Mouse (Mus musculus) embryonic facial prominence, embryonic 14.5 days (tissue): ENCODE results near the gene Cfd. TPM values are rescaled to one million over a fixed set of nuclear protein-coding genes. Genes with fewer than 3 reads are reported as not detected.

ENCODE experiments used
- ATAC-seq: fragments of 200-750 bp; cut with Nextera tagmentation; 2 replicates; pipeline ENCODE4 v1.8.0; 2017; ENCODE audit warnings: low read depth, moderate number of reproducible peaks, moderate TSS enrichment
- DNase-seq: peaks from one replicate; pipeline ENCODE4 v3.0.0-alpha.2; 2015; ENCODE audit warnings: low spot score
- H3K27ac ChIP-seq: fragments of 300-500 bp; sonication (generic); replicated peaks from 2 replicates; pipeline ENCODE4 v1.5.1; 2014; ENCODE audit warnings: low read depth, mild to moderate bottlenecking, low read length, moderate library complexity
- H3K27me3 ChIP-seq: fragments of 300-500 bp; sonication (generic); replicated peaks from 2 replicates; pipeline ENCODE4 v1.6.1; 2014; ENCODE audit warnings: low read length; ENCODE audit not compliant: control insufficient read depth, insufficient read depth
- H3K36me3 ChIP-seq: fragments of 300-500 bp; sonication (generic); 2 replicates; pipeline ENCODE4 v1.6.1; 2014; ENCODE audit warnings: low read length, mixed read lengths; ENCODE audit not compliant: control insufficient read depth, insufficient read depth
- H3K4me1 ChIP-seq: fragments of 300-500 bp; sonication (generic); 2 replicates; pipeline ENCODE4 v1.6.1; 2014; ENCODE audit warnings: antibody characterized with exemption, low read length; ENCODE audit not compliant: control insufficient read depth, insufficient read depth
- H3K4me2 ChIP-seq: fragments of 300-500 bp; sonication (generic); 2 replicates; pipeline ENCODE4 v1.6.1; 2014; ENCODE audit warnings: low read depth, mild to moderate bottlenecking, low read length, moderate library complexity, mixed read lengths
- H3K4me3 ChIP-seq: fragments of 300-500 bp; sonication (generic); 2 replicates; pipeline ENCODE4 v1.5.1; 2014; ENCODE audit warnings: low read depth, mild to moderate bottlenecking, low read length
- H3K9ac ChIP-seq: fragments of 300-500 bp; sonication (generic); 2 replicates; pipeline ENCODE4 v1.6.1; 2014; ENCODE audit warnings: low read depth, mild to moderate bottlenecking, low read length, moderate library complexity, mixed read lengths
- H3K9me3 ChIP-seq: fragments of 300-500 bp; sonication (generic); 2 replicates; pipeline ENCODE4 v1.6.1; 2016; ENCODE audit warnings: low read length; ENCODE audit not compliant: control insufficient read depth
- WGBS: fragments of 180-500 bp; shearing (Covaris S2); extraction: QIAGEN DNeasy Blood & Tissue Kit; methylation state at CpG from one replicate; pipeline ENCODE4 v1.1.7; 2014; 5-methylcytosine and 5-hydroxymethylcytosine counted together
- polyA plus RNA-seq: library from polyadenylated mRNA; unstranded; fragments of >200 nt; fragmentation: Nextera tagmentation; extraction: Ambion mirVana; gene quantifications from 2 replicates; pipeline ENCODE4 v1.2.1, GENCODE M21; 2014

The Cfd gene
- polyA plus RNA-seq, 1 experiment from 2014 or later: not detected

DNA sequence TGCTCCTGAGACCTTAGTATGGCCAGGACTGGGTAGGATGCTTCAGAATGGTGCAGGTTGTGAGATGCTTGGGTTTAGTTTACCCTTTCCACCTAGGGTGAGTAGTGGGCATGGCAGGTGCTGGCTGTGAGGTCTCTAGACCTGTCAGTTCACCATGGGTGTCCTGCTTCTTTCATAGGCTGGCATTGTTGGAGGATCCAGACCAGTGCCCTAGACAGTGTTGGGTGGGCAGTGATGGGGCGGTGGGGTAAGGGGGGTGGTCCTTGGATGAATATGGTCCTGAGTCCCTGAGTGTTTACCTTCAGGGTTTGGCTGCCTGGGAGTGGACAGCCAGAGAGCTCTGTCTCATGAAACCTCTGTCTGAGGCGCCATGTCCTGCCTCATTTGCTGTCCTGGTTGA, 32.8 kb upstream of the Cfd start:
- Histone ChIP-seq H3K27ac (0 out of 2 replicates have a peak overlapping the region, but pooled peaks have one; percentile 7), H3K4me3 (peak overlapping the region; percentile 96), H3K9me3 (no peaks in the 10 kb centered on the region), H3K27me3 (no peaks in the 10 kb centered on the region), H3K4me1 (peaks cover 29% of the 10 kb centered on the region), H3K36me3 (peaks cover 68% of the 10 kb centered on the region), H3K9ac (peak overlapping the region; percentile 99), H3K4me2 (peak overlapping the region; percentile 99)
- 85% methylated on average over 2 of the region's 2 CpGs for WGBS
- ATAC-seq (no peak), DNase-seq (no peak)

DNA sequence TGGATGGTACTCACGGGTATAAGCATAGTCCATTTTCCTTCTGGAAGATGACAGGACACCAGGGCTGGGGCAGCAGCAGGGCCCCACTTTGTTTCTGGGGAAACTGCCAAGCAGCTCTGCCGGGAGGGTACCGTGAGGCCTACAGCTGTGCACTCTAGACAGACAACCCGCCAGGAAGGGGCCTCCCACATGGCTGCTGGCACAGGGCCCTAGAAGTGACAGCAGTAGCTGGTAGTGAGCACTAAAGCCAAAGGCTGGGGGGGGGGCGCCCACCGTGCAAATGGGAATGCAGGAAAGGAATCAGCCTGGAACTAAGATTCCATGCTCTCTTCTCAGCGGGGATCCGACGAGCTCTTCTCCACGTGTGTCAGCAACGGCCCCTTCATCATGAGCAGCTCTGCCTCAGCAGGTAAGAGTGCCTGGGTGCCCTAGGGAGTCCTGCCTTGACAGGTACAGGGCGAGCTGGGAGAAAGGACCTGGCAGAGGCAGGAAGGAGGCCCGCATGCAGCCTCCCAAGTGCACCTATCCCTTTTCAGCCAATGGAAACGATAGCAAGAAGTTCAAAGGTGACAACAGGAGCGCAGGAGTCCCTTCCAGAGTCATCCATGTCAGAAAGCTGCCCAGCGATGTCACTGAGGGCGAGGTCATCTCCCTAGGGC, 32.1 kb upstream of the Cfd start:
- Histone ChIP-seq H3K4me1 (peaks cover 27% of the 10 kb centered on the region), H3K4me2 (peak overlapping the region; percentile 99), H3K36me3 (peaks cover 75% of the 10 kb centered on the region), H3K27ac (0 out of 2 replicates have a peak overlapping the region, but pooled peaks have one; percentile 7), H3K4me3 (peak overlapping the region; percentile 96), H3K27me3 (no peaks in the 10 kb centered on the region), H3K9me3 (no peaks in the 10 kb centered on the region), H3K9ac (peak overlapping the region; percentile 99)
- WGBS: 33% methylated on average over 11 of the region's 17 CpGs
- peak; percentile 94 for DNase-seq
- ATAC-seq: no peak

DNA sequence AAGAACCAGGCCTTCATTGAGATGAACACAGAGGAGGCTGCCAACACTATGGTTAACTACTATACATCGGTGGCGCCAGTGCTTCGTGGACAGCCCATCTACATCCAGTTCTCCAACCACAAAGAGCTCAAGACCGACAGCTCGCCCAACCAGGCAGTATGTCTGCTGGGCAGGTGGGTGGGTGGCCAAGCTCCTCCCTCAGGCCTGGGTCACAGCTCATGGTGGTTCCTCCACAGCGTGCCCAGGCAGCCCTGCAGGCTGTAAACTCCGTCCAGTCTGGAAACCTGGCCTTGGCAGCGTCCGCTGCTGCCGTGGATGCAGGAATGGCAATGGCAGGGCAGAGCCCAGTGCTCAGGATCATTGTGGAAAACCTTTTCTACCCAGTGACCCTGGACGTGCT, 31.5 kb upstream of the Cfd start:
- Histone ChIP-seq H3K9me3 (no peaks in the 10 kb centered on the region), H3K4me3 (no peak overlapping the region), H3K36me3 (peaks cover 80% of the 10 kb centered on the region), H3K9ac (0 out of 2 replicates have a peak overlapping the region, but pooled peaks have one; percentile 9), H3K4me2 (peak overlapping the region; percentile 99; the same call in 1 of the 2 replicates), H3K4me1 (peaks cover 27% of the 10 kb centered on the region), H3K27me3 (no peaks in the 10 kb centered on the region), H3K27ac (no peak overlapping the region)
- 75% methylated on average over 11 of the region's 11 CpGs for WGBS
- ATAC-seq (no peak), DNase-seq (no peak)

DNA sequence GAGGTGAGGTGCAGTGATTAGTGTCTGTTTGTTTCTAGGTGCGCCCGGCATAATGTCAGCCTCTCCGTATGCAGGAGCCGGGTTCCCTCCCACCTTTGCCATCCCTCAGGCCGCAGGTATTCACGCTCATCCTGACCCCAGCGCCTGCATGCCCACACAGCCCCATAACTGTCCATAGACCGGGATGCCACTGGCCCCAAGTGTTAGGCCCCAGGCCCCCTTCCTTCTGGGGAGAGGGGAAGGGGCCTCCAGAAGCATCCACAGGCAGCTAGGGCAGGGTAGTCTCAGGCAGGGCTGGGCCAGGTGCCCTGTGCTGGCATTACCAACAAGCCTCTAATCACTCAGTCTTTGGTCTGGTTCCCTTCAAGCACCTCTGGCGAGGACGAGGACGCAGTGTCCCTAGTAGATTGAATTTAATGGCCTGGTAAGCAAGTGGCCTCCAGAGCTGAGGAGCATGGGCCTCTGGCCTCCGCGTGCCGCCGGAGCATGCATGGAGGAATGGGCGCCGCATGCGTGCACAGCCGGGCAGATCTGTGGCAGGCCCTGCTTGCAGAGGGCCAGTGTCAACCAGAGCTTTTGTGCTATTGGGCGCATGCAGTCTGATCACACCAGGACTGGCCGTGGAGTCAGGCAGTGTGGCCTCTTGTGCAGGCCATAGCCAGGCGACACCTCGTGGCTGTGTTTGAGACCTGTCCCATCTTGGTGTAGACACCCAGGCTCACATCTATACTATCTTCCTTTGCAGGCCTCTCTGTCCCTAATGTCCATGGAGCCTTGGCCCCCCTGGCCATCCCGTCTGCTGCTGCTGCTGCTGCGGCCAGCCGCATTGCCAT, 30.4 kb upstream of the Cfd start:
- H3K4me1 ChIP-seq: peaks cover 27% of the 10 kb centered on the region
- WGBS: 91% methylated on average over 26 of the region's 26 CpGs
- ATAC-seq (no peak), DNase-seq (no peak)
- H3K4me3 ChIP-seq: no peak overlapping the region
- peak overlapping the region; percentile 26; the same call in 1 of the 2 replicates for H3K9ac ChIP-seq
- H3K9me3 ChIP-seq: no peaks in the 10 kb centered on the region
- peaks cover 92% of the 10 kb centered on the region for H3K36me3 ChIP-seq
- H3K27me3 ChIP-seq: no peaks in the 10 kb centered on the region
- H3K4me2 ChIP-seq: no peak overlapping the region
- H3K27ac ChIP-seq: no peak overlapping the region

DNA sequence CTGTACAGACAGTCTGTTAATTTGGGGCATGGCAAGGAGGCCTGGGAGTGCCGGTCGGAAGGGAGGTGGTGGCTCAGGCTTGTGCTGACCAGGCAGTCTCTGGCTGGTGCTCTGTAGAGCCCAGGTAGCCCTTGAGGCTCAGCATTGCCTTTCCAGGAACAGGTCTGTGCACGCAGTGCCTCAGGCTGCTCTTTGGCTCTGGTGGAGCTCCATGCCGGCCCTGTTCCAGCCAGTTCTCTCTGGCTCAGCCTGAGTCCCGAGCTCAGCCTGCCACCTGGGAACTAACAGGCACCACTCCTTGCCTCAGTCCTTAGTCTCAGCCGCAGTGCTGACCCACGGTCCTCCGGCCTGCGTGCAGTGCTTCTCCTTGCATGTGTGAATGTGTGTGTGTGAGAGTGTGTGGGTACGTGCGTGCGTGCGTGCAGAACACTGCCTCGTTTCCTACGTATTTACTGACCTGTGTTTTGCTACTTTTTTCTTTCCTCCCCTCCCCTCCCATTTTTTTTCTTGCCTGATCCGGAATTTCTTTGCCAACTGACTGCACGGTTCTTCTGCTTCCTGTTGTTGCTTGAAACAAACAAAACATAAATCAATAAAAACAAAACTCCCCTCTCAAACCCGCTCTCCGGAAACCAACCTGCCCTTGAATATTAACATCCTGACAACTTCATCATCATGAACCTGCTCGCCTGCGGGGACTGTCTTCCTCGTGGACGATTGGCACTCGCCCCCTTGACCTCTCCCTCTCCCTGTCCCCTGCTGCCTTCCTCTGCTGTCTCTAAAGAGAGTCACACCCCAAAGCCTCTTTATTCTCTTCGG, 29.2 kb upstream of the Cfd start:
- no peak overlapping the region for H3K27ac ChIP-seq
- no peak for DNase-seq
- peaks cover 24% of the 10 kb centered on the region for H3K4me1 ChIP-seq

DNA sequence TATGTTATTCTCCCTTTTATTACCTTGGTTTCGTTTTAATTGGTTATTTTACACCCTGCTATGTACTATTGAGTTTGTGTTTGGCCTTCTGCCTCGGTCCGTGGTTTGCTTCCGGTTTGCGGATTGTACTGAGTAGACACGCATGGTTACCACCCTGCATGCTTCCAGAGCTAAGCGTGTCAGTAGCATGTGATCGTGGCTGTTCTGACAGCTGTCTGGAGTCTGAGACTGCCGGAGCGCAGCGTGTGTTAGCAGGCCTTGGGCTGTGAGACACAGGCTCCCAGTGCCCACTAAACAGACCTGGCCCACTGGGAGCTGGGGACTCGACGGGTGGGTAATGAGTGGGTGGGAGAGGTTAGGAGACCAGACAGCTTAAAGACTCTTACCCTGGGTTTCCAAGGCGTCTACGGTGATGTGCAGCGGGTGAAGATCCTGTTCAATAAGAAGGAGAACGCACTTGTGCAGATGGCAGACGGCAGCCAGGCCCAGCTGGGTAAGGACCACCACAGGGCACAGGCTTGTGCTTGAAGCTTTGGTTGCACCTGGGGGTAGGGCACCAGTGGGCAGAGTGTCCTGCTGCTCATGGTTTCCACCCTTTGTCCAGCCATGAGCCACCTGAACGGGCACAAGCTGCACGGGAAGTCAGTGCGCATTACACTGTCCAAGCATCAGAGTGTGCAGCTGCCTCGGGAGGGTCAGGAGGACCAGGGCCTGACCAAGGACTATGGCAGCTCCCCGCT, 28.4 kb upstream of the Cfd start:
- WGBS: 81% methylated on average over 23 of the region's 23 CpGs
- ATAC-seq: no peak
- H3K9ac ChIP-seq: no peak overlapping the region

More for the DNA sequence above, 29.2 kb upstream of the Cfd start:
- Histone ChIP-seq H3K36me3 (peaks cover 98% of the 10 kb centered on the region), H3K9me3 (no peaks in the 10 kb centered on the region), H3K9ac (no peak overlapping the region), H3K4me3 (no peak overlapping the region), H3K27me3 (no peaks in the 10 kb centered on the region), H3K4me2 (no peak overlapping the region)
- ATAC-seq: no peak
- 72% methylated on average over 25 of the region's 25 CpGs for WGBS

DNA sequence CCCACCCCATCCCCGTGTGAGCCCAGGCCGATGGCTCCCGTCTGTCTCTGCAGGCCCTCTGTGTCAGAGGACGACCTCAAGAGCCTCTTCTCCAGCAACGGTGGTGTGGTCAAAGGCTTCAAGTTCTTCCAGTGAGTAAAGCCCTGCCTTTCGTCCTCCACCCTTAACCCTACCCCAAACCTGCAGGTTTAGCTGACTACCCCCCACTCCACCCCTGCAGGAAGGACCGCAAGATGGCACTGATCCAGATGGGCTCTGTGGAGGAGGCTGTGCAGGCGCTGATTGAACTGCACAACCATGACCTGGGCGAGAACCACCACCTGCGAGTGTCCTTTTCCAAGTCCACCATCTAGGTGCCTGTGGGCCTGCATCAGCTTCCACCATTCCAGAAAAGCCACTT, 27.7 kb upstream of the Cfd start:
- DNase-seq (no peak), ATAC-seq (no peak)
- no peak overlapping the region for H3K9ac ChIP-seq
- peaks cover 9% of the 10 kb centered on the region for H3K4me1 ChIP-seq
- no peak overlapping the region for H3K4me3 ChIP-seq
- WGBS: 68% methylated on average over 10 of the region's 10 CpGs
- H3K36me3 ChIP-seq: peaks cover 94% of the 10 kb centered on the region
- H3K4me2 ChIP-seq: no peak overlapping the region
- no peak overlapping the region for H3K27ac ChIP-seq
- H3K9me3 ChIP-seq: no peaks in the 10 kb centered on the region
- no peaks in the 10 kb centered on the region for H3K27me3 ChIP-seq

More for the DNA sequence above, 28.4 kb upstream of the Cfd start:
- Histone ChIP-seq H3K4me2 (no peak overlapping the region), H3K27me3 (no peaks in the 10 kb centered on the region), H3K36me3 (peaks cover 98% of the 10 kb centered on the region), H3K4me3 (no peak overlapping the region), H3K27ac (no peak overlapping the region), H3K4me1 (peaks cover 16% of the 10 kb centered on the region), H3K9me3 (no peaks in the 10 kb centered on the region)
- DNase-seq: no peak
